Mouse (Mus musculus): Measurements from ENCODE around the gene Pygl.

Gene Pygl

GRCm38 (mm10) chr12:70231294-70231693 is at the start of gene Pygl:
Gene Pygl, minus strand, starts transcription at chr12:70231488.
- DNase-seq (ENCODE audit: low spot score in 2 of 2): no peak

- no peak for DNase-seq (ENCODE audit: low spot score in 2 of 2)
These were observed 49.6 kb upstream of the Pygl start for GRCm38 (mm10) chr12:70280930-70281329.

- no peak for DNase-seq (ENCODE audit: low spot score in 2 of 2)
These were observed 49.1 kb upstream of the Pygl start for GRCm38 (mm10) chr12:70280381-70280780.

- DNase-seq (ENCODE audit: low spot score in 2 of 2): no peak
These were observed 46.0 kb upstream of the Pygl start for GRCm38 (mm10) chr12:70277071-70277939.

GRCm38 (mm10) chr12:70269724-70270123 is 38.4 kb upstream of the Pygl start:
- DNase-seq (ENCODE audit: low spot score in 2 of 2): no peak

- DNase-seq (ENCODE audit: low spot score in 2 of 2): no peak
These were observed 36.0 kb upstream of the Pygl start for GRCm38 (mm10) chr12:70267314-70267713.

GRCm38 (mm10) chr12:70266494-70266931 is 35.2 kb upstream of the Pygl start:
- DNase-seq (ENCODE audit: low spot score in 2 of 2): peak; percentile 4 to 8

- no peak for DNase-seq (ENCODE audit: low spot score in 2 of 2)
These were observed 32.4 kb upstream of the Pygl start for GRCm38 (mm10) chr12:70263721-70264120.

- no peak for DNase-seq (ENCODE audit: low spot score in 2 of 2)
These were observed 31.1 kb upstream of the Pygl start for GRCm38 (mm10) chr12:70262271-70262953.

GRCm38 (mm10) chr12:70251210-70251884 is 20.1 kb upstream of the Pygl start:
- no peak for DNase-seq (ENCODE audit: low spot score in 2 of 2)

GRCm38 (mm10) chr12:70249616-70250157 is 18.4 kb upstream of the Pygl start:
- DNase-seq (ENCODE audit: low spot score in 2 of 2): no peak

- no peak for DNase-seq (ENCODE audit: low spot score in 2 of 2)
These were observed 16.6 kb upstream of the Pygl start for GRCm38 (mm10) chr12:70247683-70248474.

GRCm38 (mm10) chr12:70242550-70242949 is 11.3 kb upstream of the Pygl start:
- no peak for DNase-seq (ENCODE audit: low spot score in 2 of 2)

- no peak for DNase-seq (ENCODE audit: low spot score in 2 of 2)
These were observed 8.5 kb upstream of the Pygl start for GRCm38 (mm10) chr12:70239741-70240140.

GRCm38 (mm10) chr12:70238604-70239003 is 7.3 kb upstream of the Pygl start:
- no peak for DNase-seq (ENCODE audit: low spot score in 2 of 2)

- DNase-seq (ENCODE audit: low spot score in 2 of 2): peak; percentile 19 to 64
These were observed 3.7 kb upstream of the Pygl start for GRCm38 (mm10) chr12:70234938-70235484.

GRCm38 (mm10) chr12:70234411-70234810 is 3.1 kb upstream of the Pygl start:
- peak in 1 of 2 experiments; percentile 37 for DNase-seq (ENCODE audit: low spot score in 2 of 2)

GRCm38 (mm10) chr12:70233637-70234315 is 2.5 kb upstream of the Pygl start:
- DNase-seq (ENCODE audit: low spot score in 2 of 2): no peak

GRCm38 (mm10) chr12:70232020-70232544 is 794 bp upstream of the Pygl start:
- DNase-seq (ENCODE audit: low spot score in 2 of 2): no peak

GRCm38 (mm10) chr12:70228155-70228554 is 3.1 kb downstream of the Pygl start:
- DNase-seq (ENCODE audit: low spot score in 2 of 2): no peak
